ENCODE assay signal across 15 mouse cellular contexts in the genomic region with DNA sequence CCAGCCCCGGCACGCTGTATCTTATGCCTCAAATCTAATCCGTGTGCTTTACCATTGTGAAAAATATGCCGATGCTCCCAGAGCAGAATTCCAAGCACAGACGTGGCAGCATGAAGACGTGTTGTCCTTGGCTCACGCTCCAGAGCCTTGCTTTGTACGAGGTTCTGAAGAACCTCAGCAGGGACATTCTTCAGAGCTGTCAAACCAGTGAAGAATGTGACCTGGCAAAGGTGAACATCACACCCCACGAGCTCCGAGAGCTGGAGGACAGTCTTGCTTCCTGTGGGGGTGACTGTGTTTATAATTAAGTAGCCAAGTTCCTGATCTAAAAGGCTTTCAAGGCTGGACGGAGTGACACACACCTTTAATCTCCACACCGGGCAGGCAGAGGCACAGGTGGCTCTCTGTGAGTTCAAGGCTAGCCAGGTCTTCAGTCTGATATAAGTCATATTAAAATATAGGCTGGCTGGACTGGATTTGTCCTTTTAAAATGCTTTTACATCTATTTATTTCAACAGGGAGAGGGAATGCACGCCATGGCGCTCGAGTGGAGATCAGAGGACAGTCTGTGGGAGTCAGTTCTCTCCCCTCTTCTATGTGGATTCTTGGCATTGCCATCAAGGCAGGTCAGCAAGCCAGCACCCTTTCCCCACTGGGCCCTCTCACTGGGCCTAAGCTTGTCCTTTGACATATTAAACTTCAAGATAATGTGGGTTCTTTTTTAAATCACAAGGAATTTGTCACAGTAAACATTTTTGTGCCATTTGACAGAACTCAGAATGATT.
"Had no signal": no experiment of that assay in that cellular context is flagged by ENCODE, and none has a peak within 500 bp of the region (broad histone marks: within the 10 kb centered on the region; RNA-seq: fewer than 3 reads in every experiment).

No protein-coding gene starts in this region.

- H3K27ac ChIP-seq: left cerebral cortex, adult 2 months; limb, embryonic 10.5 days; liver, embryonic 15.5 days; macrophage; midbrain, embryonic 15.5 days; neural tube, embryonic 12.5 days; stomach, postnatal 0 days had no signal

- H3K36me3 ChIP-seq: limb, embryonic 10.5 days; liver, embryonic 15.5 days; midbrain, embryonic 15.5 days; neural tube, embryonic 12.5 days had no signal

- H3K9ac ChIP-seq: liver, embryonic 15.5 days; midbrain, embryonic 15.5 days; neural tube, embryonic 12.5 days had no signal

- H3K27me3 ChIP-seq: midbrain, embryonic 15.5 days; neural tube, embryonic 12.5 days had no signal

- H3K9me3 ChIP-seq: limb, embryonic 10.5 days; liver, embryonic 15.5 days; midbrain, embryonic 15.5 days; neural tube, embryonic 12.5 days had no signal

- H3K4me1 ChIP-seq: limb, embryonic 10.5 days; midbrain, embryonic 15.5 days; neural tube, embryonic 12.5 days had no signal

- DNase-seq: kidney, postnatal 14 days; lung, adult 2 months; lung, postnatal 10 days; thymus, adult 18-20 months; thymus, postnatal 14 days had no signal

- H3K4me3 ChIP-seq: left cerebral cortex, adult 2 months; limb, embryonic 10.5 days; liver, embryonic 15.5 days; megakaryocyte, embryonic 14.5 days; midbrain, embryonic 15.5 days; neural tube, embryonic 12.5 days had no signal

- H3K4me2 ChIP-seq: liver, embryonic 11.5 days; liver, embryonic 15.5 days; midbrain, embryonic 11.5 days; midbrain, embryonic 15.5 days; neural tube, embryonic 12.5 days had no signal

- ATAC-seq: midbrain, embryonic 15.5 days had no signal
